In the genomic region with DNA sequence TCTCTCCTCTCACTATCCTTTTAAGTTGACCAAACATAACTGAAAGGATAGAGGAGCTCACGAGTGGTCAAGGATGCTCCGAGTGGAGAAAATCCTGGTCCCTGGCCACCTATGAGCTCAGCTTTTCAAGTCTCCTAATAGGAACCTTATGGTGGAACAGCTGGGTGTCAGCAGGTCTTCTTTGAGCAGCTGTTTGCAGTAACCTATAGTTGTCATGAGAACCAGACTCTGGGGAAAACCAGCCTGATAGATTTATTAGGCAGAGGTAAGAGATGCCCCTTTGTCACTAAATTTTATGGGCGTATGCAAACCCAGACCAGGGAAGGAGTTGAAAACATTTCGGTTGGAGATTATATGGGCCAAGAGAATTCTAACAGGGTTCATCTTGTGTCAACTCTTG, we compare ENCODE assay signal across 15 mouse cellular contexts.
DNase-seq lines count a peak whose midpoint lies in the region; ATAC-seq and TF ChIP-seq lines count a peak whose summit lies in the region.
"Had no signal": no experiment of that assay in that cellular context is flagged by ENCODE, and none has a peak within 500 bp of the region (broad histone marks: within the 10 kb centered on the region; RNA-seq: fewer than 3 reads in every experiment).

No protein-coding gene starts in this region.

- ATAC-seq in limb, embryonic 14.5 days (ENCODE audit: low FRiP score, low read depth) = peak; percentile 47; the same call in 1 of the 2 replicates

- H3K4me1 ChIP-seq in kidney, adult 2 months (ENCODE audit: control insufficient read depth, insufficient read depth, low read length) = no peaks in the 10 kb centered on the region
- H3K4me1 ChIP-seq in limb, embryonic 14.5 days (ENCODE audit: control insufficient read depth, insufficient read depth, low read length) = no peaks in the 10 kb centered on the region
- H3K4me1 ChIP-seq: embryonic facial prominence, embryonic 12.5 days had no signal

- no peak overlapping the region for H3K27ac ChIP-seq in kidney, adult 2 months (ENCODE audit: insufficient read depth, low read depth, low read length)
- H3K27ac ChIP-seq in limb, embryonic 14.5 days (replicated peaks; ENCODE audit: low read depth, low read length) = no peak overlapping the region
- H3K27ac ChIP-seq: embryonic facial prominence, embryonic 12.5 days; macrophage had no signal

- WGBS in kidney, adult 2 months = 61% methylated on average over 4 of the region's 4 CpGs
- WGBS in limb, embryonic 14.5 days = 23% methylated on average over 4 of the region's 4 CpGs

- no peak for TF ChIP-seq CTCF in kidney, adult 2 months (conservative IDR thresholded peaks at IDR 0.05; ENCODE audit: insufficient read depth, insufficient read length, low read depth, low read length)

- no peaks in the 10 kb centered on the region for H3K36me3 ChIP-seq in kidney, adult 2 months (ENCODE audit: control insufficient read depth, insufficient read depth, low read length)
- no peaks in the 10 kb centered on the region for H3K36me3 ChIP-seq in limb, embryonic 14.5 days (ENCODE audit: control insufficient read depth, insufficient read depth, low read length)
- H3K36me3 ChIP-seq: embryonic facial prominence, embryonic 12.5 days had no signal

- no peak overlapping the region for H3K4me3 ChIP-seq in kidney, adult 2 months (ENCODE audit: insufficient read depth, low read depth, low read length)
- no peak overlapping the region for H3K4me3 ChIP-seq in limb, embryonic 14.5 days (replicated peaks; ENCODE audit: low read length)
- H3K4me3 ChIP-seq: embryonic facial prominence, embryonic 12.5 days had no signal

- H3K9ac ChIP-seq in limb, embryonic 14.5 days (ENCODE audit: low read depth, low read length, severe bottlenecking) = no peak overlapping the region
- H3K9ac ChIP-seq: embryonic facial prominence, embryonic 12.5 days had no signal

- no peak for TF ChIP-seq POLR2A in kidney, adult 2 months (IDR thresholded peaks at IDR 0.05; ENCODE audit: low read depth, low read length)
- no peak for TF ChIP-seq POLR2A in limb, embryonic 14.5 days (IDR thresholded peaks at IDR 0.05; ENCODE audit: borderline replicate concordance, extremely low read depth, insufficient read depth, insufficient read length)

- H3K27me3 ChIP-seq in kidney, adult 2 months (replicated peaks; ENCODE audit: control insufficient read depth, insufficient read depth, low read length) = no peaks in the 10 kb centered on the region
- no peaks in the 10 kb centered on the region for H3K27me3 ChIP-seq in limb, embryonic 14.5 days (ENCODE audit: control insufficient read depth, insufficient read depth, low read length)
- H3K27me3 ChIP-seq: embryonic facial prominence, embryonic 12.5 days had no signal

- no peaks in the 10 kb centered on the region for H3K9me3 ChIP-seq in limb, embryonic 14.5 days (ENCODE audit: control insufficient read depth, low read length)
- H3K9me3 ChIP-seq: embryonic facial prominence, embryonic 12.5 days had no signal

- peak; percentile 7 for DNase-seq in gastrocnemius, postnatal 25 days
- no peak for DNase-seq in gastrocnemius, adult 8-10 months (ENCODE audit: low spot score in 2 of 2)
- peak; percentile 29 for DNase-seq in kidney, postnatal 10 days
- no peak for DNase-seq in kidney, adult 2 months
- peak; percentile 41 for DNase-seq in embryo, embryonic 10 days (ENCODE audit: low spot score)
- DNase-seq in limb, embryonic 14.5 days (ENCODE audit: low spot score) = peak; percentile 26
- DNase-seq in spleen, postnatal 36 days (ENCODE audit: low spot score in 2 of 2) = no peak
- DNase-seq: adrenal gland, adult 2 months; cerebellum, adult 8-10 months; layer of hippocampus, adult 9-11 months; lung, adult 2 months; midbrain, embryonic 14.5 days; thymus, postnatal 36 days had no signal

- H3K4me2 ChIP-seq in limb, embryonic 14.5 days (replicated peaks; ENCODE audit: low read depth, low read length, severe bottlenecking) = no peak overlapping the region
- H3K4me2 ChIP-seq: embryonic facial prominence, embryonic 12.5 days had no signal

Comparison
In these comparisons a context has a peak if more than half of its experiments do, and no peak if none do; other contexts are left out.
1. DNase-seq: peak in gastrocnemius, postnatal 25 days (single experiment), kidney, postnatal 10 days (single experiment), embryo, embryonic 10 days (single experiment) and limb, embryonic 14.5 days (single experiment); none in gastrocnemius, adult 8-10 months (0 of 2), kidney, adult 2 months (single experiment) and spleen, postnatal 36 days (0 of 2).